Mouse (Mus musculus) adrenal gland, adult 18-20 months (tissue): ENCODE measurements around the gene Gpr182. TPM values are rescaled to one million over a fixed set of nuclear protein-coding genes. Genes with fewer than 3 reads are reported as not detected.
"Not testable (repeated sequence)": the region's sequence is repeated elsewhere in the genome, so short reads cannot be mapped to it uniquely, and the experiment has no call there.

Experiments
- DNase-seq, 2 experiments: peaks; one replicate each; pipeline ENCODE4 v3.0.0; 2021 to 2022; ENCODE audit warnings: low spot score in 2 of 2
- long read RNA-seq, 2 experiments: library from polyadenylated mRNA; stranded (forward); transcript quantifications; one replicate each; pipeline ENCODE4 v2.0.0; 2021
- total RNA-seq, 2 experiments: library from RNA; stranded (reverse); gene quantifications; 1 replicate in 1 of 2; 2 replicates in 1 of 2; pipeline ENCODE4 v1.2.3; 2021

Gene Gpr182
- 10 to 100 TPM in 1 of 2 experiments, 1 to 10 TPM in 1; 4.6 to 11.4 TPM for total RNA-seq
- long read RNA-seq, experiment 1, partial matches to known transcripts, result 0 of 2 reads
- long read RNA-seq, experiment 1, other reads (novel, unspliced or antisense), result 0 of 2 reads
- long read RNA-seq, experiment 2, partial matches to known transcripts, result 0 of 8 reads
- long read RNA-seq, experiment 2, other reads (novel, unspliced or antisense), result 4 of 8 reads

GRCm38 (mm10) chr10:127751548-127751947 is at the start of gene Gpr182:
TSS of gene Gpr182 (minus strand) at chr10:127751732.
- DNase-seq, result no peak

GRCm38 (mm10) chr10:127800891-127801290 is 49.4 kb upstream of the Gpr182 start, which contains the start of gene Rdh16:
TSS of gene Rdh16 (plus strand) at chr10:127801152.
- no peak for DNase-seq

GRCm38 (mm10) chr10:127799295-127799694 is 47.8 kb upstream of the Gpr182 start:
- no peak for DNase-seq

GRCm38 (mm10) chr10:127785411-127785810 is 33.9 kb upstream of the Gpr182 start:
- not testable (repeated sequence) for DNase-seq

GRCm38 (mm10) chr10:127782321-127782720 is 30.8 kb upstream of the Gpr182 start:
- DNase-seq, result not testable (repeated sequence)

GRCm38 (mm10) chr10:127776011-127776410 is 24.5 kb upstream of the Gpr182 start, which contains the start of gene Rdh9:
TSS of gene Rdh9 (plus strand) at chr10:127776386.
- DNase-seq, result no peak

- DNase-seq, result no peak
These were observed 15.0 kb upstream of the Gpr182 start for GRCm38 (mm10) chr10:127766564-127766963.

- DNase-seq, result no peak
These were observed 12.6 kb upstream of the Gpr182 start for GRCm38 (mm10) chr10:127763914-127764680.

GRCm38 (mm10) chr10:127762926-127763325 is 11.4 kb upstream of the Gpr182 start:
- not testable (repeated sequence) for DNase-seq

- peak in 1 of 2 experiments; percentile 11 for DNase-seq
These were observed 7.9 kb upstream of the Gpr182 start, which contains the start of the genes Rdh1 and Rdh16f1 for GRCm38 (mm10) chr10:127759181-127760110. TSS of gene Rdh1 (plus strand) at chr10:127759721. TSS of gene Rdh16f1 (plus strand) at chr10:127759787.

GRCm38 (mm10) chr10:127755770-127756468 is 4.4 kb upstream of the Gpr182 start:
- DNase-seq, result peak in 1 of 2 experiments; percentile 19

- DNase-seq, result no peak
These were observed 3.7 kb upstream of the Gpr182 start for GRCm38 (mm10) chr10:127755246-127755645.

GRCm38 (mm10) chr10:127754566-127755166 is 3.1 kb upstream of the Gpr182 start:
- peak in 1 of 2 experiments; percentile 38 for DNase-seq

GRCm38 (mm10) chr10:127750136-127750777 is 1.3 kb downstream of the Gpr182 start:
- no peak for DNase-seq

- peak; percentile 46 to 56 for DNase-seq
These were observed 2.5 kb downstream of the Gpr182 start for GRCm38 (mm10) chr10:127748847-127749612.

GRCm38 (mm10) chr10:127747254-127747653 is 4.3 kb downstream of the Gpr182 start:
- no peak for DNase-seq

- no peak for DNase-seq
These were observed 5.6 kb downstream of the Gpr182 start for GRCm38 (mm10) chr10:127745886-127746285.

- peak; percentile 68 to 72 for DNase-seq
These were observed 6.9 kb downstream of the Gpr182 start for GRCm38 (mm10) chr10:127744661-127745060.
